Mouse (Mus musculus): ENCODE measurements around the gene Cand2. TPM values are rescaled to one million over a fixed set of nuclear protein-coding genes. Genes with fewer than 3 reads are reported as not detected.

Gene Cand2
- polyA plus RNA-seq, 1 experiment from 2014 or later = 2.5 TPM

DNA sequence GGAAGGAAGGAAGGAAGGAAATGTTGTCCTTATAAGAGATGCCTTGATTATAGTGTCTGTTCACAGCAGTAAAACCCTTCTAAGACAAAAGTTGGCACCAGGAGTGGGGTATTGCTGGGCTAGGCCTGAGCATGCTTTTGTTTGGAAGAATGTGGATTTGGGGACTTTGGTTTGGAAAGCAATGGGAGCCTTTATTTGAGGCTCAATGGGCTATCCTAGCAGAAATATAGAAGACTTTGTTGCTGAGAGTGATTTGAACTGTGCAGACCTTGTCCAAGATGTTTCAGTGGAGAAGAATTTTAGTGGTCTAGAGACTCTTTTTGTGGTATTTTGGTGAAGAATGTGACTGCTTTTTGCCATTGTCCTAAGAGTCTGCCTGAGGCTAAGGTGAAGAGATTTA is 59.5 kb downstream of the Cand2 start:
- peaks cover 4% of the 10 kb centered on the region; the same call in 1 of the 2 replicates for H3K4me1 ChIP-seq (ENCODE audit: insufficient read depth, low read depth, low read length)
- ATAC-seq (no peak), DNase-seq (ENCODE audit: low spot score) (no peak)
- H3K4me3 ChIP-seq (ENCODE audit: low read depth, low read length) = no peak overlapping the region
- no peak overlapping the region for H3K4me2 ChIP-seq (replicated peaks; ENCODE audit: low read depth, low read length)
- no peak overlapping the region for H3K9ac ChIP-seq (replicated peaks; ENCODE audit: low read depth)
- H3K27ac ChIP-seq (ENCODE audit: low read length) = no peak overlapping the region
- no peak for TF ChIP-seq EP300 (IDR thresholded peaks at IDR 0.05)
- no peak for TF ChIP-seq CTCF (IDR thresholded peaks at IDR 0.05)
- H3K27me3 ChIP-seq (replicated peaks; ENCODE audit: insufficient read depth, low read length) = no peaks in the 10 kb centered on the region
- H3K36me3 ChIP-seq (ENCODE audit: insufficient read depth, low read length) = no peaks in the 10 kb centered on the region
- no peaks in the 10 kb centered on the region for H3K9me3 ChIP-seq (ENCODE audit: low read length)

DNA sequence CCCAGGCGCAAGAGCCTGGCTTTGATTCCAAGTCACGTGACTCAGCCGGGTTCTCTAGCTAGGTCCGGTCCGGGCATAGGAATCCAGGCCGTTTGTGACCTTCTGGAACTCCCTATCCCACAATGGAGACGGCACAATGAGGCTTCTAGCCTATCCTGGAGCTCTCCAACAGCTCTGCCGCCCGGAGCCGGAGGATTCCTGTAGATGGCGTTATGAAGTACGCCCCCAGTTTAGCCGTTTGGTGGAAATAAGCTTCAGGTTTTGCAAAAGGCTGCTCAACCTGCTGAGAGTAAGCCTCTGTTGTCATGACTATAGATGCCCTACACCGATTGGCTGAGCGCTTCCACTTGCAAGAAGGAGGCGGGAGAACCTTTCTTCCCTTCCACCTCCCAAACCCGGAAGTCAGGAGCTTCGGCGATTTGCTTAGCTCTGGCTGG is 63.8 kb downstream of the Cand2 start, which contains the start of gene Efcab12:
TSS of gene Efcab12 (minus strand) at position 252 of the 437 bp plus-strand sequence.
- Histone ChIP-seq H3K27me3 (replicated peaks; ENCODE audit: insufficient read depth, low read length) (no peaks in the 10 kb centered on the region), H3K4me3 (ENCODE audit: low read depth, low read length) (peak within 1 kb of the TSS; percentile 30), H3K9ac (replicated peaks; ENCODE audit: low read depth) (peak within 1 kb of the TSS; percentile 23; the same call in 1 of the 2 replicates), H3K4me2 (replicated peaks; ENCODE audit: low read depth, low read length) (peak within 1 kb of the TSS; percentile 62), H3K4me1 (ENCODE audit: insufficient read depth, low read depth, low read length) (peaks cover 4% of the 10 kb centered on the region; the same call in 1 of the 2 replicates), H3K36me3 (ENCODE audit: insufficient read depth, low read length) (no peaks in the 10 kb centered on the region), H3K9me3 (ENCODE audit: low read length) (no peaks in the 10 kb centered on the region), H3K27ac (ENCODE audit: low read length) (0 out of 2 replicates have a peak within 1 kb of the TSS, but pooled peaks have one; percentile 26)
- DNase-seq (ENCODE audit: low spot score) (peak; percentile 94), ATAC-seq (peak; percentile 97)
- 2% methylated on average over 19 of the region's 19 CpGs for WGBS
- TF ChIP-seq CTCF (IDR thresholded peaks at IDR 0.05) (no peak; the same call in 1 of the 2 replicates), EP300 (IDR thresholded peaks at IDR 0.05) (no peak)

DNA sequence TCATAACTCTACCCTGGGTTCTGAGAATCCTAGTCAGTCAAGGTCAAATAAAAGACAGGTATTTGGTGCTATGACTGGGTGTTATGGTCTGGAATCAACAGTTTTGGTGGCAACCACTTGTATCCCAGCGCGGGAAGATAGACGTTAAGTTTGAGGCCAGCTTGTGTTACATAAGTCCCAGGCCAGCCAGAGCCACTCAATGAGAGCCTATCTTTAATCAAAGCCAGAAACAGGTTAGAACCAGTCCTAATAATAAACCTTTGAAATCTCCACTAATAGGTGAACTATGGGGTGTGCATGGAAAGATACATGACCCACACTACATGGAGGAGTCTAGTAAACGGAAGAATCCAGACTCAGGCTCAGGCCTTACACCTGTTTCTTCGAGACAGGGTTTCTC is 64.4 kb downstream of the Cand2 start:
- WGBS = 66% methylated on average over 5 of the region's 5 CpGs
- Histone ChIP-seq H3K9me3 (ENCODE audit: low read length) (no peaks in the 10 kb centered on the region), H3K4me1 (ENCODE audit: insufficient read depth, low read depth, low read length) (peaks cover 4% of the 10 kb centered on the region; the same call in 1 of the 2 replicates), H3K4me2 (replicated peaks; ENCODE audit: low read depth, low read length) (peak overlapping the region; percentile 62), H3K27ac (ENCODE audit: low read length) (no peak overlapping the region), H3K4me3 (ENCODE audit: low read depth, low read length) (peak overlapping the region; percentile 30; the same call in 1 of the 2 replicates), H3K36me3 (ENCODE audit: insufficient read depth, low read length) (no peaks in the 10 kb centered on the region), H3K27me3 (replicated peaks; ENCODE audit: insufficient read depth, low read length) (no peaks in the 10 kb centered on the region), H3K9ac (replicated peaks; ENCODE audit: low read depth) (no peak overlapping the region)
- TF ChIP-seq EP300 (IDR thresholded peaks at IDR 0.05) (no peak), CTCF (IDR thresholded peaks at IDR 0.05) (no peak)
- peak; percentile 10; the same call in 1 of the 2 replicates for ATAC-seq
- no peak for DNase-seq (ENCODE audit: low spot score)

DNA sequence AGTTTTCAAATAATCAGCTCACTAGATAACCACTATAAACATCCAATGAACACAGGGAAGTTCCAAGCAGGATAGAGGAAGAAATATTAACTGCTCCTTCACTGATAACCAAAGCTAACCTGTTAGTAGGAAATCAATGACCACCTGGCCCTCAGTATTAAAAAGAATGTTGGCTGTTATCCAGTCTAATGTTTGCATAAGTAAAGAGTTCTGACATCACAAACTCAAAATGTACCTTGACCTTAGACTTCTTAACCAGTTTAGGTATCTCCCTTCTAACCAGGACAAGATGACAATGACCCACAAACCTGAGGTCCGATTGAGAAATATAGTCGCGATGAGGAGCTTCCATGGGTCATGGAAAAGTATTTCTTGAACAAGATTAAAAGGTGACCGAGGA is 70.7 kb downstream of the Cand2 start:
- Histone ChIP-seq H3K9ac (replicated peaks; ENCODE audit: low read depth) (no peak overlapping the region), H3K27ac (ENCODE audit: low read length) (no peak overlapping the region), H3K4me3 (ENCODE audit: low read depth, low read length) (no peak overlapping the region), H3K4me1 (ENCODE audit: insufficient read depth, low read depth, low read length) (no peaks in the 10 kb centered on the region), H3K27me3 (replicated peaks; ENCODE audit: insufficient read depth, low read length) (no peaks in the 10 kb centered on the region), H3K36me3 (ENCODE audit: insufficient read depth, low read length) (no peaks in the 10 kb centered on the region; the same call in 1 of the 2 replicates), H3K9me3 (ENCODE audit: low read length) (no peaks in the 10 kb centered on the region), H3K4me2 (replicated peaks; ENCODE audit: low read depth, low read length) (no peak overlapping the region)
- ATAC-seq (no peak), DNase-seq (ENCODE audit: low spot score) (no peak)
- WGBS = 92% methylated on average over 4 of the region's 4 CpGs
- TF ChIP-seq EP300 (IDR thresholded peaks at IDR 0.05) = no peak
- no peak for TF ChIP-seq CTCF (IDR thresholded peaks at IDR 0.05)

DNA sequence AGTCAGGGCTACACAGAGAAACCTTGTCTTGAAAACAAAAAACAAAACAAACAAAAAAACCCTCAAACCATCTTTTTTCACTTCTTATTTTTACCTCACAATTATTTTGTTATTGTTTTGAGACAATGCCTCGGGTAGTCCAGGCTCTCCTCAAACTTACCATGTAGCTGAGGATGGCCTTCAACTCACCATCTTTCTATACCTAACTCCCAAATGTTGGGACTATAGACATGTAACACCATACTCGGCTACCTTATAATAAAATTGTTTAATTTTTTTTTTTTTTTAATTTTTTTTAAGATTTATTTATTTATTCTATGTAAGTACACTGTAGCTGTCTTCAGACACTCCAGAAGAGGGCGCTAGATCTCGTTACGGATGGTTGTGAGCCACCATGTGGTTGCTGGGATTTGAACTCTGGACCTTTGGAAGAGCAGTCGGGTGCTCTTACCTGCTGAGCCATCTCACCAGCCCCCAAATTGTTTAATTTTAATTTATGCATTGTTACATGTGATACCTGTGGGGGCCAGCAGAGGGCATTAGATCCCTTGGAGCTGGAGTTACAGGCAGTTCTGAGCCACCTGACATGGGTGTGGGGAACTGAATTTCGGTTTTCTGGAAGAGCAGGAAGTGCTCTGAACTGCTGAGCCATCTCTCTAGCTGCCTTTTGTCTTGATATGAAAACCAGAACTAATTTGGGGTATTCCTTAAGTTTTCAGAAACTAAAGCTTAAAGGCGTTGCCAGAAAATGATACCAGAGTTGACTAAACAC is 72.5 kb downstream of the Cand2 start:
- Histone ChIP-seq H3K4me2 (replicated peaks; ENCODE audit: low read depth, low read length) (no peak overlapping the region), H3K4me3 (ENCODE audit: low read depth, low read length) (no peak overlapping the region), H3K27ac (ENCODE audit: low read length) (no peak overlapping the region), H3K9me3 (ENCODE audit: low read length) (no peaks in the 10 kb centered on the region), H3K9ac (replicated peaks; ENCODE audit: low read depth) (no peak overlapping the region), H3K4me1 (ENCODE audit: insufficient read depth, low read depth, low read length) (no peaks in the 10 kb centered on the region), H3K27me3 (replicated peaks; ENCODE audit: insufficient read depth, low read length) (no peaks in the 10 kb centered on the region), H3K36me3 (ENCODE audit: insufficient read depth, low read length) (no peaks in the 10 kb centered on the region; the same call in 1 of the 2 replicates)
- WGBS = 46% methylated on average over 5 of the region's 8 CpGs
- peak; percentile 64 for ATAC-seq
- TF ChIP-seq CTCF (IDR thresholded peaks at IDR 0.05) (peak; percentile 80), EP300 (IDR thresholded peaks at IDR 0.05) (no peak)
- DNase-seq (ENCODE audit: low spot score) = peak; percentile 74

DNA sequence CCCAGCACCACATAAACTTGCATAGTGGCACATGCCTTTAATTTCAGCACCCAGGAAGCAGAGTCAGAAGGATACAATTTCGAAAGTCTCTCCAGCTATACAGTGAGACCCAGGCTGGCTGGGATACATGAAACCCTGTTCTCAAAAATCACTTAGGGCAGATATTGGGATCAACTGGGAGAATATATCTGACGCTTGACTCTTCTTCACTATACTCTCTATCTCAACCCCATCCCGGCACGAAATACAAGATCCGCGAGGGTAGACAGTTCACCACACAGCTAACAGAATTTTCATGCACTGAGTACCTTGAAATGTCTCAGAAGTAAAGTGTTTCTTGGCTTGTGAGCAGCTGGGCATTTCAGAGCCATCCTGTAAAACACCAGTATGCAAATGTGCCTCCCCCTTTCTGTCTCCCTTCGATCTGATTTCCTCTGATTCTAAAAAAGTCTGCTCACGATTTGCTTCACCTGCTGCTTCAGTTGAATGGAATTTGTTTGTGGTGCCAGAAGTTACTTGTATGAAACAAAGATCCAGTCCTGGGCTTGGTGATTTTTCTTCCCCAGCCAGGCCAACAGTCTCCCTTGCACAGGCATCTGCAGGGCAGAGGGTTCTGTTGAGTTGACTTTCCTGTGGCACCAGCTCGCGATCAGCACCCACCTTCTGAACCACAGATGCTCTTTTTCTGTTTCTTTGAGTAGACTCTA is 74.4 kb downstream of the Cand2 start:
- 91% methylated on average over 10 of the region's 10 CpGs for WGBS
- ATAC-seq = no peak

More for the DNA sequence above, 74.4 kb downstream of the Cand2 start:
- H3K27ac ChIP-seq (ENCODE audit: low read length) = no peak overlapping the region
- H3K9ac ChIP-seq (replicated peaks; ENCODE audit: low read depth) = no peak overlapping the region
- no peaks in the 10 kb centered on the region for H3K9me3 ChIP-seq (ENCODE audit: low read length)
- H3K4me2 ChIP-seq (replicated peaks; ENCODE audit: low read depth, low read length) = no peak overlapping the region
- TF ChIP-seq EP300 (IDR thresholded peaks at IDR 0.05) (no peak), CTCF (IDR thresholded peaks at IDR 0.05) (no peak)
- no peak for DNase-seq (ENCODE audit: low spot score)
- no peaks in the 10 kb centered on the region for H3K4me1 ChIP-seq (ENCODE audit: insufficient read depth, low read depth, low read length)
- no peaks in the 10 kb centered on the region; the same call in 1 of the 2 replicates for H3K36me3 ChIP-seq (ENCODE audit: insufficient read depth, low read length)
- no peak overlapping the region for H3K4me3 ChIP-seq (ENCODE audit: low read depth, low read length)
- H3K27me3 ChIP-seq (replicated peaks; ENCODE audit: insufficient read depth, low read length) = no peaks in the 10 kb centered on the region
